Mouse (Mus musculus) activated CD4-positive, CD25-positive, alpha-beta regulatory T cell (primary cell): ENCODE measurements around the gene Als2cl. TPM values are rescaled to one million over a fixed set of nuclear protein-coding genes. Genes with fewer than 3 reads are reported as not detected.

Experiments
- polyA plus RNA-seq, 2 experiments: library from polyadenylated mRNA; unstranded; fragments of 100-300 nt; shearing (Covaris generic); gene quantifications; one replicate each; pipeline ENCODE4 v1.2.1; 2017

The Als2cl gene
- 10 to 100 TPM; 20.6 to 33.1 TPM for polyA plus RNA-seq

DNA sequence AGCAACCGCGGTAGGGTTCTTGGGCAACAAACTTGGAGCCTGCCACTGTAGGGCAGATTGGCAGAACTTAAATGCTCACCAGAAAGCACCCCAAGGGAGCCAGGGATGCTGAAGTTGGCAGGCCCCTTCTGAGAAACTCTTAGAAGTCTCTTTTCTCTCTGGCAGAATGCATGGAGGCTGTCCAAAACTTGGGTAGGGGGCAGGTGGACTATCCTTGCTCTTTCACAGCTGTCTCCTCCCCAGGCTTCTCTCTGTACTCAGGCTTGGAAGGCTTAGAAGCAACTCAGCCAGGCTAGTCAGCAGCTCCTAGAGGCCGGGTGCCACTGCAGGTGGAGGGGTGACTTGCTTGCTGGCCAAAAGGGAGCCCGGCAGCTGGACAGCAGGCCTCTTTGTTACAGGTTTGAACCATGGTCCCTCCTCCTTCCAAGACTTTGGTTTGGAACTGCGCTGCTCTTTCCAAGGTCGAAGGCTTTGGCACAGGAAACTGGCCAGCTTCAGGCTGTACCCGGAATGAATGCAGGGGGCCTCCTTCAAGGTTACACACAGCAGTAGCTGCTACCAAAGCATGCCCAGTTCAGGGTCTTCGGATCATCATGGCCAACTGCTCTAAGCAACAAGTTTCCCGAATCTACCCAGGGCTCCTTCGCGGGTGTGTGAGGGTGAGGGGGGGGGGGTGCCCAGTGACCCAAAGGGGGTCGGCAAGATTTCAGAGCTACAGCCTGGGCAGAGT is at the start of gene Als2cl:
Gene Als2cl, plus strand, starts transcription at position 680 of the 730 bp plus-strand sequence.

DNA sequence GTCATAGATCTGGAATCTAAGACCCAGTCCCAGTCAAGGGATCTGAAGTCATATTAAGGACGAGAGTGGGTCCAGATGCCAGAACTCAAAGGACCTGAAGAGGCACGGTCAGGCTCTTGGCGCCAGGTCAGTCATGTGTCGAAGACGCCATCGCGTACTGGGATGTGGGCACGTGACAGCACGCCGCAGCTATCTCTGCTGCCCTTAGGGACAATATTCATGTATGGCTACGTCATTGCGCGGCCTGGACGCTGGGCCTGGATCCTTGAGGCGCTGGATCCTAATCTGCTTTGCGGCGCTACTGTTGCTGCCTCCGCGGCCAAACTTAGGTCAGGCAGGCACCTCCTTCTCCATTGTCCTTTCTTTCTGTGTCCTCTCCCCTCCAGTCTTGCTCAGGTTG is 45.3 kb upstream of the Als2cl start, which contains the start of gene Prss45:
Gene Prss45, plus strand, starts transcription at position 178 of the 400 bp plus-strand sequence.

GRCm38 (mm10) chr9:110844206-110844605 is 35.5 kb upstream of the Als2cl start, which contains the start of gene Prss46:
Prss46 (plus strand) TSS chr9:110844506.

GRCm38 (mm10) chr9:110857781-110858472 is 21.7 kb upstream of the Als2cl start, which contains the start of gene Prss50:
Prss50 (plus strand) TSS chr9:110857967.

GRCm38 (mm10) chr9:110879998-110880561 is 410 bp downstream of the Als2cl start, which contains the start of gene Tmie:
Tmie (minus strand) TSS chr9:110880113.

GRCm38 (mm10) chr9:110916786-110917185 is 37.1 kb downstream of the Als2cl start, which contains the start of gene Fam240a:
Fam240a (minus strand) TSS chr9:110916861.

GRCm38 (mm10) chr9:110945926-110946325 is 66.3 kb downstream of the Als2cl start, which contains the start of gene Tdgf1:
Tdgf1 (minus strand) TSS chr9:110946158.

Other genes with a start within 250 kb of the Als2cl start
- 10 to 100 TPM; 26.7 to 84.1 TPM for gene Nbeal2, start 225.7 kb upstream of the Als2cl start, polyA plus RNA-seq
- gene Ccdc12, start 223.4 kb upstream of the Als2cl start, polyA plus RNA-seq, result 100 to 1,000 TPM; 302 to 304 TPM
- gene Myl3, start 138.0 kb upstream of the Als2cl start, polyA plus RNA-seq, result not detected
- gene Pth1r, start 132.7 kb upstream of the Als2cl start, polyA plus RNA-seq, result under 1 TPM in 1 of 2 experiments, not detected in 1; 0.07 TPM
- not detected for gene Prss42, start 81.7 kb upstream of the Als2cl start, polyA plus RNA-seq
- gene Prss44, start 65.9 kb upstream of the Als2cl start, polyA plus RNA-seq, result not detected
- gene Prss43, start 53.2 kb upstream of the Als2cl start, polyA plus RNA-seq, result under 1 TPM in 1 of 2 experiments, not detected in 1; 0.10 TPM
- under 1 TPM in 1 of 2 experiments, not detected in 1; 0.20 TPM for gene Prss45, start 45.3 kb upstream of the Als2cl start, polyA plus RNA-seq
- not detected for gene Prss46, start 35.4 kb upstream of the Als2cl start, polyA plus RNA-seq
- gene Prss50, start 21.9 kb upstream of the Als2cl start, polyA plus RNA-seq, result under 1 TPM in 1 of 2 experiments, not detected in 1; 0.77 TPM
- 10 to 100 TPM in 1 of 2 experiments, 1 to 10 TPM in 1; 6.7 to 16.9 TPM for gene Tmie, start 243 bp downstream of the Als2cl start, polyA plus RNA-seq
- gene Fam240a, start 37.0 kb downstream of the Als2cl start, polyA plus RNA-seq, result 1 to 10 TPM in 1 of 2 experiments, not detected in 1; 5.1 TPM
- 1 to 10 TPM; 3.3 to 7.6 TPM for gene Tdgf1, start 66.3 kb downstream of the Als2cl start, polyA plus RNA-seq
- gene Lrrc2, start 71.7 kb downstream of the Als2cl start, polyA plus RNA-seq, result under 1 TPM in 1 of 2 experiments, not detected in 1; 0.12 TPM
- gene Rtp3, start 110.7 kb downstream of the Als2cl start, polyA plus RNA-seq, result not detected
- 1 to 10 TPM in 1 of 2 experiments, not detected in 1; 1.3 TPM for gene Ltf, start 139.4 kb downstream of the Als2cl start, polyA plus RNA-seq
- 10 to 100 TPM in 1 of 2 experiments, 1 to 10 TPM in 1; 6.4 to 28.2 TPM for gene Ccrl2, start 177.6 kb downstream of the Als2cl start, polyA plus RNA-seq
- 10 to 100 TPM; 31.1 to 32.0 TPM for gene Lrrfip2, start 237.7 kb downstream of the Als2cl start, polyA plus RNA-seq